Mouse (Mus musculus): Measurements from ENCODE around the gene Fam107a. TPM values are rescaled to one million over a fixed set of nuclear protein-coding genes. Genes with fewer than 3 reads are reported as not detected.

Fam107a gene
- polyA plus RNA-seq, 1 experiment = not detected

- no peaks in the 10 kb centered on the region for H3K4me1 ChIP-seq (ENCODE audit: control insufficient read depth, insufficient read depth, low read length)
- H3K27ac ChIP-seq (ENCODE audit: insufficient read depth, low read depth, low read length) = no peak overlapping the region
- no peak for TF ChIP-seq CTCF (IDR thresholded peaks at IDR 0.05; ENCODE audit: low read depth, low read length)
- TF ChIP-seq POLR2A (IDR thresholded peaks at IDR 0.05; ENCODE audit: borderline replicate concordance, low read depth, low read length) = no peak
- H3K4me3 ChIP-seq (ENCODE audit: insufficient read depth, low read length) = no peak overlapping the region
Observed at GRCm38 (mm10) chr14:8320528-8320927, 2.7 kb upstream of the Fam107a start.

GRCm38 (mm10) chr14:8316366-8317193 is 1.2 kb downstream of the Fam107a start:
- TF ChIP-seq CTCF (IDR thresholded peaks at IDR 0.05; ENCODE audit: low read depth, low read length) = no peak
- Histone ChIP-seq H3K27ac (ENCODE audit: insufficient read depth, low read depth, low read length) (no peak overlapping the region), H3K4me3 (ENCODE audit: insufficient read depth, low read length) (no peak overlapping the region), H3K4me1 (ENCODE audit: control insufficient read depth, insufficient read depth, low read length) (no peaks in the 10 kb centered on the region)

GRCm38 (mm10) chr14:8315169-8315568 is 2.7 kb downstream of the Fam107a start:
- H3K4me1 ChIP-seq (ENCODE audit: control insufficient read depth, insufficient read depth, low read length) = no peaks in the 10 kb centered on the region
- TF ChIP-seq CTCF (IDR thresholded peaks at IDR 0.05; ENCODE audit: low read depth, low read length) = no peak
- TF ChIP-seq POLR2A (IDR thresholded peaks at IDR 0.05; ENCODE audit: borderline replicate concordance, low read depth, low read length) = no peak
- H3K4me3 ChIP-seq (ENCODE audit: insufficient read depth, low read length) = no peak overlapping the region
- H3K27ac ChIP-seq (ENCODE audit: insufficient read depth, low read depth, low read length) = no peak overlapping the region

GRCm38 (mm10) chr14:8314536-8314935 is 3.3 kb downstream of the Fam107a start:
- no peak overlapping the region for H3K4me3 ChIP-seq (ENCODE audit: insufficient read depth, low read length)
- no peaks in the 10 kb centered on the region for H3K4me1 ChIP-seq (ENCODE audit: control insufficient read depth, insufficient read depth, low read length)
- TF ChIP-seq POLR2A (IDR thresholded peaks at IDR 0.05; ENCODE audit: borderline replicate concordance, low read depth, low read length) (no peak), CTCF (IDR thresholded peaks at IDR 0.05; ENCODE audit: low read depth, low read length) (peak; percentile 27; the same call in 1 of the 2 replicates)
- no peak overlapping the region for H3K27ac ChIP-seq (ENCODE audit: insufficient read depth, low read depth, low read length)

- no peaks in the 10 kb centered on the region for H3K4me1 ChIP-seq (ENCODE audit: control insufficient read depth, insufficient read depth, low read length)
- no peak overlapping the region for H3K27ac ChIP-seq (ENCODE audit: insufficient read depth, low read depth, low read length)
- no peak for TF ChIP-seq POLR2A (IDR thresholded peaks at IDR 0.05; ENCODE audit: borderline replicate concordance, low read depth, low read length)
- no peak for TF ChIP-seq CTCF (IDR thresholded peaks at IDR 0.05; ENCODE audit: low read depth, low read length)
- H3K4me3 ChIP-seq (ENCODE audit: insufficient read depth, low read length) = no peak overlapping the region
Observed at GRCm38 (mm10) chr14:8313877-8314276, 3.9 kb downstream of the Fam107a start.

GRCm38 (mm10) chr14:8309621-8310141 is 8.1 kb downstream of the Fam107a start:
- TF ChIP-seq POLR2A (IDR thresholded peaks at IDR 0.05; ENCODE audit: borderline replicate concordance, low read depth, low read length) (no peak), CTCF (IDR thresholded peaks at IDR 0.05; ENCODE audit: low read depth, low read length) (no peak)
- H3K4me1 ChIP-seq (ENCODE audit: control insufficient read depth, insufficient read depth, low read length) = no peaks in the 10 kb centered on the region
- H3K27ac ChIP-seq (ENCODE audit: insufficient read depth, low read depth, low read length) = no peak overlapping the region
- no peak overlapping the region for H3K4me3 ChIP-seq (ENCODE audit: insufficient read depth, low read length)

GRCm38 (mm10) chr14:8308650-8309049 is 9.2 kb downstream of the Fam107a start:
- no peak for TF ChIP-seq POLR2A (IDR thresholded peaks at IDR 0.05; ENCODE audit: borderline replicate concordance, low read depth, low read length)
- TF ChIP-seq CTCF (IDR thresholded peaks at IDR 0.05; ENCODE audit: low read depth, low read length) = no peak
- no peak overlapping the region for H3K4me3 ChIP-seq (ENCODE audit: insufficient read depth, low read length)
- no peak overlapping the region for H3K27ac ChIP-seq (ENCODE audit: insufficient read depth, low read depth, low read length)
- no peaks in the 10 kb centered on the region for H3K4me1 ChIP-seq (ENCODE audit: control insufficient read depth, insufficient read depth, low read length)

- no peak for TF ChIP-seq CTCF (IDR thresholded peaks at IDR 0.05; ENCODE audit: low read depth, low read length)
- no peak for TF ChIP-seq POLR2A (IDR thresholded peaks at IDR 0.05; ENCODE audit: borderline replicate concordance, low read depth, low read length)
- Histone ChIP-seq H3K27ac (ENCODE audit: insufficient read depth, low read depth, low read length) (no peak overlapping the region), H3K4me3 (ENCODE audit: insufficient read depth, low read length) (no peak overlapping the region), H3K4me1 (ENCODE audit: control insufficient read depth, insufficient read depth, low read length) (no peaks in the 10 kb centered on the region)
Observed at GRCm38 (mm10) chr14:8306884-8307283, 10.9 kb downstream of the Fam107a start.

- Histone ChIP-seq H3K4me1 (ENCODE audit: control insufficient read depth, insufficient read depth, low read length) (no peaks in the 10 kb centered on the region), H3K4me3 (ENCODE audit: insufficient read depth, low read length) (no peak overlapping the region), H3K27ac (ENCODE audit: insufficient read depth, low read depth, low read length) (no peak overlapping the region)
- TF ChIP-seq POLR2A (IDR thresholded peaks at IDR 0.05; ENCODE audit: borderline replicate concordance, low read depth, low read length) = no peak
- no peak for TF ChIP-seq CTCF (IDR thresholded peaks at IDR 0.05; ENCODE audit: low read depth, low read length)
Observed at GRCm38 (mm10) chr14:8305014-8305413, 12.8 kb downstream of the Fam107a start.

- no peak overlapping the region for H3K27ac ChIP-seq (ENCODE audit: insufficient read depth, low read depth, low read length)
- H3K4me1 ChIP-seq (ENCODE audit: control insufficient read depth, insufficient read depth, low read length) = no peaks in the 10 kb centered on the region
- no peak for TF ChIP-seq CTCF (IDR thresholded peaks at IDR 0.05; ENCODE audit: low read depth, low read length)
- no peak for TF ChIP-seq POLR2A (IDR thresholded peaks at IDR 0.05; ENCODE audit: borderline replicate concordance, low read depth, low read length)
- H3K4me3 ChIP-seq (ENCODE audit: insufficient read depth, low read length) = no peak overlapping the region
Observed at GRCm38 (mm10) chr14:8304082-8304481, 13.7 kb downstream of the Fam107a start.

Measured in bone marrow macrophage, adult 2 months (primary cell).